Mouse (Mus musculus) erythroblast, embryonic 14.5 days (primary cell): Measurements from ENCODE around the gene Mthfd2l.

Experiments
- GATA1 ChIP-seq: IDR thresholded peaks from 2 replicates; pipeline ENCODE4 v1.6.1; 2012; ENCODE audit warnings: low read length, inconsistent platforms, mixed read lengths
- TAL1 ChIP-seq: IDR thresholded peaks from 3 replicates; pipeline ENCODE4 v1.6.1; 2012; ENCODE audit warnings: low read length, inconsistent platforms, mixed read lengths

- TF ChIP-seq TAL1 (no peak), GATA1 (no peak)
Observed at GRCm38 (mm10) chr5:90936706-90937105, 5.8 kb downstream of the Mthfd2l start.
